Mouse (Mus musculus) olfactory bulb, adult 2 months (tissue): ENCODE results near the gene Gatad2b. TPM values are rescaled to one million over a fixed set of nuclear protein-coding genes. Genes with fewer than 3 reads are reported as not detected.

Experiments
- H3K27ac ChIP-seq: fragments of 200-500 bp; 2 replicates; pipeline ENCODE4 v1.5.1; 2012; ENCODE audit warnings: low read depth, low read length; ENCODE audit not compliant: insufficient read depth
- H3K4me1 ChIP-seq: fragments of 200-500 bp; 2 replicates; pipeline ENCODE4 v1.6.1; 2012; ENCODE audit warnings: low read length; ENCODE audit not compliant: control insufficient read depth, insufficient read depth
- H3K4me3 ChIP-seq: fragments of 200-500 bp; 2 replicates; pipeline ENCODE4 v1.5.1; 2012; ENCODE audit warnings: mild to moderate bottlenecking, low read depth, low read length, moderate library complexity; ENCODE audit not compliant: insufficient read depth
- CTCF ChIP-seq: fragments of 200-500 bp; IDR thresholded peaks from 2 replicates; pipeline ENCODE4 v1.5.1; 2012; ENCODE audit warnings: low read depth, mild to moderate bottlenecking, low read length, moderate library complexity; ENCODE audit not compliant: insufficient read depth
- POLR2A ChIP-seq: fragments of 200-500 bp; IDR thresholded peaks from 2 replicates; pipeline ENCODE4 v1.6.1; 2012; ENCODE audit warnings: mild to moderate bottlenecking, low read depth, low read length, moderate library complexity; ENCODE audit not compliant: insufficient read depth
- WGBS: fragments of 180-500 bp; shearing (Covaris S2); methylation state at CpG from one replicate; pipeline ENCODE4 v1.1.7; 2018; 5-methylcytosine and 5-hydroxymethylcytosine counted together
- polyA plus RNA-seq: library from polyadenylated mRNA; stranded (reverse); fragments of >200 nt; gene quantifications from 2 replicates; pipeline ENCODE4 v1.2.4, GENCODE M21; 2012; ENCODE audit warnings: low replicate concordance; ENCODE audit not compliant: missing spikeins, insufficient read depth, insufficient read length

The Gatad2b gene
- polyA plus RNA-seq, 1 experiment, result not detected

GRCm38 (mm10) chr3:90383690-90384089 is 90.7 kb downstream of the Gatad2b start:
- WGBS, result 58% methylated on average over 4 of the region's 4 CpGs
- Histone ChIP-seq H3K4me3 (no peak overlapping the region), H3K27ac (no peak overlapping the region), H3K4me1 (peaks cover 4% of the 10 kb centered on the region)
- TF ChIP-seq POLR2A, result no peak
- TF ChIP-seq CTCF, result no peak

- peaks cover 15% of the 10 kb centered on the region for H3K4me1 ChIP-seq
- no peak overlapping the region for H3K4me3 ChIP-seq
- no peak for TF ChIP-seq CTCF
- no peak overlapping the region for H3K27ac ChIP-seq
- WGBS, result 92% methylated on average over 7 of the region's 7 CpGs
Measured at GRCm38 (mm10) chr3:90384851-90385375, 91.9 kb downstream of the Gatad2b start.

GRCm38 (mm10) chr3:90386817-90387216 is 93.8 kb downstream of the Gatad2b start:
- H3K27ac ChIP-seq, result no peak overlapping the region
- H3K4me1 ChIP-seq, result peaks cover 23% of the 10 kb centered on the region
- H3K4me3 ChIP-seq, result no peak overlapping the region
- no peak for TF ChIP-seq CTCF
- no peak for TF ChIP-seq POLR2A
- 98% methylated on average over 10 of the region's 10 CpGs for WGBS

- H3K4me3 ChIP-seq, result no peak overlapping the region
Measured at GRCm38 (mm10) chr3:90387483-90387882, 94.5 kb downstream of the Gatad2b start.

GRCm38 (mm10) chr3:90388192-90388591 is 95.2 kb downstream of the Gatad2b start:
- peaks cover 24% of the 10 kb centered on the region for H3K4me1 ChIP-seq
- no peak overlapping the region for H3K4me3 ChIP-seq
- TF ChIP-seq CTCF, result no peak
- TF ChIP-seq POLR2A, result no peak
- H3K27ac ChIP-seq, result no peak overlapping the region
- 76% methylated on average over 4 of the region's 4 CpGs for WGBS

More at GRCm38 (mm10) chr3:90387483-90387882, 94.5 kb downstream of the Gatad2b start:
- TF ChIP-seq CTCF (no peak), POLR2A (no peak)
- Histone ChIP-seq H3K4me1 (peaks cover 24% of the 10 kb centered on the region), H3K27ac (no peak overlapping the region)
- WGBS, result 38% methylated on average over 11 of the region's 11 CpGs

GRCm38 (mm10) chr3:90388726-90389510 is 95.9 kb downstream of the Gatad2b start:
- Histone ChIP-seq H3K4me1 (peaks cover 24% of the 10 kb centered on the region), H3K27ac (no peak overlapping the region), H3K4me3 (peak overlapping the region; percentile 57)
- TF ChIP-seq POLR2A, result no peak
- no peak for TF ChIP-seq CTCF
- 12% methylated on average over 53 of the region's 53 CpGs for WGBS

GRCm38 (mm10) chr3:90389511-90390490 is 96.8 kb downstream of the Gatad2b start, which contains the start of gene Slc27a3:
TSS of gene Slc27a3 (minus strand) at chr3:90389938.
- 2% methylated on average over 55 of the region's 55 CpGs for WGBS
- Histone ChIP-seq H3K4me3 (peak within 1 kb of the TSS; percentile 57), H3K4me1 (peaks cover 24% of the 10 kb centered on the region), H3K27ac (no peak within 1 kb of the TSS)
- no peak for TF ChIP-seq CTCF
- no peak for TF ChIP-seq POLR2A

- TF ChIP-seq POLR2A (no peak), CTCF (no peak)
- 64% methylated on average over 4 of the region's 4 CpGs for WGBS
- Histone ChIP-seq H3K27ac (no peak overlapping the region), H3K4me1 (peaks cover 24% of the 10 kb centered on the region), H3K4me3 (no peak overlapping the region)
Measured at GRCm38 (mm10) chr3:90391004-90391403, 98.0 kb downstream of the Gatad2b start.

- no peak for TF ChIP-seq CTCF
- no peak for TF ChIP-seq POLR2A
- WGBS, result 84% methylated on average over 8 of the region's 8 CpGs
- H3K27ac ChIP-seq, result no peak overlapping the region
Measured at GRCm38 (mm10) chr3:90391941-90392340, 99.0 kb downstream of the Gatad2b start.

GRCm38 (mm10) chr3:90392661-90393060 is 99.7 kb downstream of the Gatad2b start:
- Histone ChIP-seq H3K4me3 (no peak overlapping the region), H3K4me1 (peaks cover 24% of the 10 kb centered on the region), H3K27ac (no peak overlapping the region)
- 85% methylated on average over 3 of the region's 3 CpGs for WGBS
- no peak for TF ChIP-seq CTCF
- no peak for TF ChIP-seq POLR2A

More at GRCm38 (mm10) chr3:90391941-90392340, 99.0 kb downstream of the Gatad2b start:
- Histone ChIP-seq H3K4me1 (peaks cover 24% of the 10 kb centered on the region), H3K4me3 (no peak overlapping the region)
